8 mouse cellular contexts compared by ENCODE assay signal in genomic region chr10:81411471-81412400, GRCm38 (mm10). TPM values are rescaled to one million over a fixed set of nuclear protein-coding genes. Genes with fewer than 3 reads are reported as not detected.
DNase-seq lines count a peak whose midpoint lies in the region; ATAC-seq and TF ChIP-seq lines count a peak whose summit lies in the region.
"Had no signal": no experiment of that assay in that cellular context is flagged by ENCODE, and none has a peak within 500 bp of the region (broad histone marks: within the 10 kb centered on the region; RNA-seq: fewer than 3 reads in every experiment).

No protein-coding gene starts in this region.

- no peaks in the 10 kb centered on the region for H3K9me3 ChIP-seq in intestine, embryonic 16.5 days (ENCODE audit: control insufficient read depth, low read length)
- no peaks in the 10 kb centered on the region for H3K9me3 ChIP-seq in limb, embryonic 14.5 days (ENCODE audit: control insufficient read depth, low read length)
- H3K9me3 ChIP-seq in neural tube, embryonic 14.5 days (ENCODE audit: control insufficient read depth, low read length) = no peaks in the 10 kb centered on the region

- peaks cover 95% of the 10 kb centered on the region for H3K4me1 ChIP-seq in intestine, embryonic 16.5 days (ENCODE audit: control insufficient read depth, insufficient read depth, low read length)
- peaks cover 77% of the 10 kb centered on the region for H3K4me1 ChIP-seq in limb, embryonic 14.5 days (ENCODE audit: control insufficient read depth, insufficient read depth, low read length)
- peaks cover 46% of the 10 kb centered on the region for H3K4me1 ChIP-seq in neural tube, embryonic 14.5 days (ENCODE audit: control insufficient read depth, insufficient read depth, low read length)

- DNase-seq in adrenal gland, adult 8-10 months = peak; percentile 79
- DNase-seq in cerebellum, adult 9-11 months = peak; percentile 94
- DNase-seq in gastrocnemius, postnatal 4 days (ENCODE audit: low spot score in 2 of 2) = peak; percentile 87 to 93
- peak; percentile 55 for DNase-seq in limb, embryonic 14.5 days (ENCODE audit: low spot score)
- DNase-seq in T-cell, adult 2 months (ENCODE audit: low spot score) = no peak

- no peak overlapping the region for H3K4me3 ChIP-seq in intestine, embryonic 16.5 days (ENCODE audit: low read length)
- no peak overlapping the region for H3K4me3 ChIP-seq in limb, embryonic 14.5 days (replicated peaks; ENCODE audit: low read length)
- H3K4me3 ChIP-seq in neural tube, embryonic 14.5 days (ENCODE audit: low read depth, low read length) = no peak overlapping the region
- H3K4me3 ChIP-seq: erythroblast, embryonic 14.5 days had no signal

- 44% methylated on average over 18 of the region's 18 CpGs for WGBS in intestine, embryonic 16.5 days
- 61% methylated on average over 17 of the region's 18 CpGs for WGBS in limb, embryonic 14.5 days
- 51% methylated on average over 18 of the region's 18 CpGs for WGBS in neural tube, embryonic 14.5 days

- H3K36me3 ChIP-seq in intestine, embryonic 16.5 days (ENCODE audit: control insufficient read depth, insufficient read depth, low read length) = peaks cover 4% of the 10 kb centered on the region
- peaks cover 51% of the 10 kb centered on the region for H3K36me3 ChIP-seq in limb, embryonic 14.5 days (ENCODE audit: control insufficient read depth, insufficient read depth, low read length)
- H3K36me3 ChIP-seq in neural tube, embryonic 14.5 days (ENCODE audit: control insufficient read depth, insufficient read depth, low read length) = peaks cover 5% of the 10 kb centered on the region; the same call in 1 of the 2 replicates

- no peak for TF ChIP-seq POLR2A in limb, embryonic 14.5 days (IDR thresholded peaks at IDR 0.05; ENCODE audit: borderline replicate concordance, extremely low read depth, insufficient read depth, insufficient read length)

- ATAC-seq in intestine, embryonic 16.5 days = peak; percentile 11; the same call in 1 of the 2 replicates
- ATAC-seq in limb, embryonic 14.5 days (ENCODE audit: low FRiP score, low read depth) = no peak
- no peak for ATAC-seq in neural tube, embryonic 14.5 days (ENCODE audit: low read depth)

- H3K27me3 ChIP-seq in intestine, embryonic 16.5 days (replicated peaks; ENCODE audit: control insufficient read depth, insufficient read depth, low read length) = peaks cover 3% of the 10 kb centered on the region; the same call in 1 of the 2 replicates
- H3K27me3 ChIP-seq in limb, embryonic 14.5 days (ENCODE audit: control insufficient read depth, insufficient read depth, low read length) = no peaks in the 10 kb centered on the region
- 0 out of 2 replicates have a peak, but pooled peaks cover 2% of the 10 kb centered on the region for H3K27me3 ChIP-seq in neural tube, embryonic 14.5 days (ENCODE audit: control insufficient read depth, insufficient read depth, low read length)

- peak overlapping the region; percentile 16 for H3K4me2 ChIP-seq in intestine, embryonic 16.5 days (ENCODE audit: low read depth, low read length)
- no peak overlapping the region; the same call in 1 of the 2 replicates for H3K4me2 ChIP-seq in limb, embryonic 14.5 days (replicated peaks; ENCODE audit: low read depth, low read length, severe bottlenecking)
- H3K4me2 ChIP-seq in neural tube, embryonic 14.5 days (ENCODE audit: low read depth, low read length) = no peak overlapping the region

- peak overlapping the region; percentile 52 for H3K9ac ChIP-seq in intestine, embryonic 16.5 days (ENCODE audit: low read depth, low read length)
- H3K9ac ChIP-seq in limb, embryonic 14.5 days (ENCODE audit: low read depth, low read length, severe bottlenecking) = no peak overlapping the region
- H3K9ac ChIP-seq in neural tube, embryonic 14.5 days (replicated peaks; ENCODE audit: low read depth, low read length) = no peak overlapping the region

- peak overlapping the region; percentile 91 for H3K27ac ChIP-seq in intestine, embryonic 16.5 days (ENCODE audit: low read length)
- H3K27ac ChIP-seq in limb, embryonic 14.5 days (replicated peaks; ENCODE audit: low read depth, low read length) = peak overlapping the region; percentile 63
- H3K27ac ChIP-seq in neural tube, embryonic 14.5 days (ENCODE audit: low read depth, low read length) = peak overlapping the region; percentile 46

RNA-seq across cellular contexts. Expression of gene Smim24, which starts 18.9 kb away (rescaled TPM):
- 1 to 10 TPM in 2 of 4 experiments, under 1 TPM in 2; 0.78 to 2.0 (median 0.96) TPM for total RNA-seq in adrenal gland, adult 8-10 months (2022)
- under 1 TPM; 0.91 to 0.98 TPM for total RNA-seq in gastrocnemius, postnatal 4 days (2021)
- polyA plus RNA-seq in intestine, embryonic 16.5 days (2015; fragmentation: Nextera tagmentation; extraction: Ambion mirVana) = 426 and 504 TPM in 2 replicates
- polyA plus RNA-seq in limb, embryonic 14.5 days (2012; rRNA removed) = 7.5 and 7.8 TPM in 2 replicates
- 4.3 and 4.6 TPM in 2 replicates for polyA plus RNA-seq in limb, embryonic 14.5 days (2014; fragmentation: Nextera tagmentation; extraction: Ambion mirVana)
- 1.3 and 2.0 TPM in 2 replicates for polyA plus RNA-seq in neural tube, embryonic 14.5 days (2014; fragmentation: Nextera tagmentation; extraction: Ambion mirVana)
- polyA plus RNA-seq: erythroblast, embryonic 14.5 days had no signal

RNA-seq across cellular contexts. Expression of gene Gm48552, which starts 22.9 kb away (rescaled TPM):
- total RNA-seq in adrenal gland, adult 8-10 months (2022) = 1 to 10 TPM; 2.0 to 4.2 (median 2.6) TPM
- total RNA-seq in gastrocnemius, postnatal 4 days (2021) = 1 to 10 TPM; 1.3 to 2.0 TPM
- polyA plus RNA-seq in intestine, embryonic 16.5 days (2015; fragmentation: Nextera tagmentation; extraction: Ambion mirVana) = 0.55 and 1.8 TPM in 2 replicates
- polyA plus RNA-seq in limb, embryonic 14.5 days (2012; rRNA removed) = 6.8 and 9.5 TPM in 2 replicates
- polyA plus RNA-seq in limb, embryonic 14.5 days (2014; fragmentation: Nextera tagmentation; extraction: Ambion mirVana) = 0.99 and 1.2 TPM in 2 replicates
- polyA plus RNA-seq in neural tube, embryonic 14.5 days (2014; fragmentation: Nextera tagmentation; extraction: Ambion mirVana) = 2.0 and 4.4 TPM in 2 replicates

RNA-seq across cellular contexts. Expression of gene Gm48551, which starts 27.5 kb away (rescaled TPM):
- 1 to 10 TPM in 2 of 4 experiments, under 1 TPM in 2; 0.65 to 2.9 (median 1.0) TPM for total RNA-seq in adrenal gland, adult 8-10 months (2022)
- 1 to 10 TPM in 1 of 2 experiments, under 1 TPM in 1; 0.70 to 1.5 TPM for total RNA-seq in gastrocnemius, postnatal 4 days (2021)
- 2.9 and 3.7 TPM in 2 replicates for polyA plus RNA-seq in intestine, embryonic 16.5 days (2015; fragmentation: Nextera tagmentation; extraction: Ambion mirVana)
- 4.3 and 5.0 TPM in 2 replicates for polyA plus RNA-seq in limb, embryonic 14.5 days (2012; rRNA removed)
- 1.1 and 2.9 TPM in 2 replicates for polyA plus RNA-seq in limb, embryonic 14.5 days (2014; fragmentation: Nextera tagmentation; extraction: Ambion mirVana)
- polyA plus RNA-seq in neural tube, embryonic 14.5 days (2014; fragmentation: Nextera tagmentation; extraction: Ambion mirVana) = 4.3 and 6.3 TPM in 2 replicates

RNA-seq across cellular contexts. Expression of gene Dohh, which starts 27.5 kb away (rescaled TPM):
- 10 to 100 TPM; 49.8 to 60.2 (median 55.0) TPM for total RNA-seq in adrenal gland, adult 8-10 months (2022)
- total RNA-seq in gastrocnemius, postnatal 4 days (2021) = 10 to 100 TPM; 48.1 to 48.5 TPM
- 102 and 109 TPM in 2 replicates for polyA plus RNA-seq in intestine, embryonic 16.5 days (2015; fragmentation: Nextera tagmentation; extraction: Ambion mirVana)
- polyA plus RNA-seq in limb, embryonic 14.5 days (2012; rRNA removed) = 54.3 and 66.7 TPM in 2 replicates
- polyA plus RNA-seq in limb, embryonic 14.5 days (2014; fragmentation: Nextera tagmentation; extraction: Ambion mirVana) = 60.0 and 63.7 TPM in 2 replicates
- polyA plus RNA-seq in neural tube, embryonic 14.5 days (2014; fragmentation: Nextera tagmentation; extraction: Ambion mirVana) = 61.0 and 68.0 TPM in 2 replicates

RNA-seq across cellular contexts. Expression of gene Fzr1, which starts 33.4 kb away (rescaled TPM):
- 10 to 100 TPM; 47.1 to 52.7 (median 49.9) TPM for total RNA-seq in adrenal gland, adult 8-10 months (2022)
- total RNA-seq in gastrocnemius, postnatal 4 days (2021) = 10 to 100 TPM; 32.2 to 33.5 TPM
- 73.2 and 78.7 TPM in 2 replicates for polyA plus RNA-seq in intestine, embryonic 16.5 days (2015; fragmentation: Nextera tagmentation; extraction: Ambion mirVana)
- 109 and 142 TPM in 2 replicates for polyA plus RNA-seq in limb, embryonic 14.5 days (2012; rRNA removed)
- polyA plus RNA-seq in limb, embryonic 14.5 days (2014; fragmentation: Nextera tagmentation; extraction: Ambion mirVana) = 92.8 and 95.5 TPM in 2 replicates
- 114 and 125 TPM in 2 replicates for polyA plus RNA-seq in neural tube, embryonic 14.5 days (2014; fragmentation: Nextera tagmentation; extraction: Ambion mirVana)

Comparison
In these comparisons a context has a peak if more than half of its experiments do, and no peak if none do; other contexts are left out.
1. RNA of gene Smim24, which starts 18.9 kb away (polyA plus RNA-seq): 426 to 504 TPM in intestine, embryonic 16.5 days; 4.3 to 7.8 TPM in limb, embryonic 14.5 days and 1.3 to 2.0 TPM in neural tube, embryonic 14.5 days; every median in the first group is over 10 times any median in the second.
2. Peak in every context shown above with its lines, with median percentiles within 50 percentile points of each other: H3K27ac ChIP-seq.